Mouse (Mus musculus) CD4-positive, CD25-positive, alpha-beta regulatory T cell, adult 2 months (primary cell): ENCODE data around the gene Bub3.
A peak's percentile ranks its signal among the peaks of the same experiment; 100 is the strongest.

Experiments
- DNase-seq: peaks from one replicate; pipeline ENCODE4 v3.0.0-alpha.2; 2012; ENCODE audit warnings: low read depth, low spot score

Bub3 gene

DNA sequence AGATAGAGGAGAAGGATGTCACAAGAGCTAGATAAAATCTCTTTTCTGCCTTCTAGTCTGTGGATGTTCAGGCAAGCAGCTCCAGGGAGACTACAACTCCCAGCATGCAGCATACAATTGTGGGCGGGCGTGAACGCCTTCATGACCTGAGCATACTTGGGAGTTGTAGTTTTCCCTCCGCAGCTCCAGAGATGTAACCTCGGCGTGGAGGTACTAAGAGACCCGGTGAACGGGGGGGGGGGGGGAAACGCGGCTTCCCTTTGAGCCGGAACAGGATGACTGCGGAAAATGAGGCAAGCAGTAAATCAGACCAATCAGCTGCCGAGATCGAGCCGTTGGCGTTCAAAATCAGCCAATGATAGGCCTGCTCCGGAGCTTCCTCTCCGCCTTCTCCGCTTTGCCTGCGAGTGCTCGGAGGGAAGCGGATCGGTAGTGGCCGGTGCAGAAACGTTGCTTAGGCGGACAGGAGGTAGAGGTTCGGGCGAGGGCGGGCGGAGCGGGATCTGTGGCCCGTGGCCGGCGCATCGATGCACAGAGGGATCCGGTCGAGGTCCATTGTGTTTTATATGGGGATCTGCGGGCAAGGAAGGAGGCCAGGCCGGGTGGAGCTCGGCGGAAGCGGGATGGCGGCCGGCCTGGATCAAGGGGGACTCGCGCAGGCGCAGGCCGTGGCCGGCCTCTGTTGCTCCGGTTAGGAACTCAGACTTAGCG is at the start of gene Bub3:
Bub3 (plus strand) TSS at position 237 of the 711 bp plus-strand sequence.
- peak; percentile 96 for DNase-seq

DNA sequence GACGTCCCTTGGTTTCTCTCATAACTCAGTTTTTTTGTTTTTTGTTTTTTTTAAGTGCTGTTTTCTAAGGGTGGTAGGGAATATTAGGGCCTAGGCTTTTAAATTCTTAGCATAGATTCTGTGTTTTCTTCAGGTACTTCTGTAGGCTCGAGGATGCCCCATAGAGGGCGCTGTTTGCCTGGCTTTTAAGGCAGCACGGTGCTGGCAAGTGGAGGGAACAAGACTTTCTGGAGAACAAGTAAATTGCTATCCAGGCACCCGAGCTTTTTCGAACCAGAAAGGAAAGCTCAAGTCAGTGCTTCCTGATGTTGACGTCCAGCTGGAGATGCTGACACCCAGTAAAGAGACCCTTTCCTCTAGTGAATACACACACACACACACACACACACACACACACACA is 20.0 kb upstream of the Bub3 start:
- peak; percentile 85 for DNase-seq

DNA sequence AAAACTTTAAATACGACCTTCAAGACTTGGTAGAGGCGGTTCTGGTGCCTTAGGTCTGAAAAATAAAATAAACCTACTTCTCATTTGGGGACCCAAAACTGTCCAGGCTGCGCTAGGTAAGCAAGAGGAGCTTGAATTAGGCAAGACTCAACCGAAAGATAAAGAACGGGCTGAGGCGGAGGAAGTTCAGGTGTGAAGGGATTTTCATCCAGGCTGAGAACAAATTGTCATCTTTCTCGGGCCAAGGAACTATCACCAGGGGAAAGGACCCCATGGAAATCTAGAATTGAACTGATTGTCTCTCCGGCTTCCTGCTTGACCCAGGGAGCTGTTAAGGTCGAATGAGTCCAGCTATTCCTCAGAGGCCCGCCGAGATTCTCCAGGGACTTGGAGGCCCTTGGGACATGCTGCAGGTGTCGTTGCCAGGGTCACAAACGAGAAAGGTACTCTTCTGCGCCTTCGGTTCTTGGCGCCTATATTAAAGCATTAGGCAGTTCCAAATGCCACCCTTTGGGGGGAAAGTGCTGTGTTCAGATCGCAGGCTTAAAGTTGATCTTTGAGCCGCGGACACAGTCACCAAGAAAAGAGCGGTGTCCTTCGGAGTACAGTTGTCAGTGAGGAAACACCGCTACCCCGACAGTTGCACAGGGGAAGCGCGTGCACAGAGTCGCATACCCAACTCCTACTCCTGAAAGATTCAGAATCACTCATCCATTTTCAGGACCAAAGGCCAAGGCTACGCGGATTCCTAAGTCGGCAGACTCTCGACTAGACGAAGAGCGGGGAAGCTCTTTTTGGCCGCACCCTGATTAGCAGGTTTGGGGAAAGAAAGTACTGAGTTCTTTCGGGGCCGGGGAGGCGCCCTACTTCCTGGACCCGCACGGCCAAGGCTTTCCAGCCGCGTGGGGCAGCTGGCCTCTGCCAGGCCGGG is 18.6 kb upstream of the Bub3 start:
- DNase-seq = no peak

DNA sequence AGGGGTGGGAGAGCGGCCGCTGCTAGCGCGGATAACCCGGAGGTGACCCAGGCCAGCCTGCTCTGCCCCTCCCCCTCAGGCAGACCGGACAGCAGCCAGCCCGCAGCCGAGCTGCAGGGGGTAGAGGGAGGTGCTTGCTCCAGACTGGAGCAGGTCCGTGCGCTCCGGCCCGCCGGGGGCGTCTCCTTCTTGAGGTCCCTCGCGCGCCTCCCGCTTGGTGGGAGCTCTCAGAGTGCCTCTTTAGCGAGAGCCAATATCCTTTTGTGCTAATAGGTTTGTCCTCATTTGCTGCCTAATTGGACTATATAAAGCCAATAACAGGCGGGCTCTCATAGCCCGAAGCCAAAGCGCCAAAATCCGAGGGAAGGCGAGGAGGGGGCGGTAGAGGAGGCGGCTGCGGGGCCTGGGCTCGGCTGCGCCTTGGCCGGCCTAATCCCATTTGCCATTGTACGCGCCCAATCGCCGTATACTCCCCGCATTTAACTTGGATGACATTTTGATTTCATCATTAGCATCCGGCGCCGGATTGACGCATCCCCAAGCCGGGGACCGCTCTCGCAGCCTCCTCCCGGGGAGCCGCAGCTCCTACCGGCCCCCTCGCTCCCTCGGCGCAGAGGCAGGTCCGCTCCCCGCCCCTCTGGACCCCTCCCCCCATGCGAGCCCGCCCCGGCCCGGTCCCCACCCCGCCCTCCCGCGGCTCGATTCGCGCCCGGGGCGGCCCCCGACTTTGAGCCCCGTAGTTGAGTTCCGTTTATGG is 17.7 kb upstream of the Bub3 start, which contains the start of gene Hmx3:
Hmx3 (plus strand) TSS at position 753 of the 757 bp plus-strand sequence.
- peak; percentile 41 for DNase-seq

DNA sequence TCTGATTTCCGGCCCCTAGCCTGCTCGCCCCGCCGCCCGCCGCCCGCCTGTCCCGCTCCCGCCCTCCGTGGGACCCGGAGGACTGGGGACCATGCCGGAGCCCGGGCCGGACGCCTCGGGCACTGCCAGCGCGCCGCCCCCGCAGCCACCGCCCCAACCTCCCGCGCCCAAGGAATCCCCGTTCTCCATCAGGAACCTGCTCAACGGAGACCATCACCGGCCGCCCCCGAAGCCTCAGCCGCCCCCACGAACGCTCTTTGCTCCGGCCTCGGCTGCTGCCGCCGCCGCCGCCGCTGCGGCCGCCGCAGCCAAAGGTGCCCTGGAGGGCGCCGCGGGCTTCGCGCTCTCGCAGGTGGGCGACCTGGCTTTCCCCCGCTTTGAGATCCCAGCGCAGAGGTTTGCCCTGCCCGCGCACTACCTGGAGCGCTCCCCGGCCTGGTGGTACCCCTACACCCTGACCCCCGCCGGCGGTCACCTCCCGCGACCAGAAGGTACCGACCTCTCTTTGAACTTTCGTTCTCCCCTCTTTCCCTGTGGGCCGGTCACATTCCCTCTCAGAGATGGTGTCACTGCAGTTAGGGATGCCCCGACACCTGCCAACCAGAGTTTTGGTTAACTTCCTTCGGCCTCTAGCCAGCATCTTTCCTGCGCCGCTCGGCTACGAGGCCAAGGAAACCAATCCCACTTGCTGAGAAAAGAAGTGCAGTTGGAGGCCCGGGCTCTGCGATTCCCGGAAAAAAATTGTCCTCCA is 17.0 kb upstream of the Bub3 start:
- DNase-seq = no peak

DNA sequence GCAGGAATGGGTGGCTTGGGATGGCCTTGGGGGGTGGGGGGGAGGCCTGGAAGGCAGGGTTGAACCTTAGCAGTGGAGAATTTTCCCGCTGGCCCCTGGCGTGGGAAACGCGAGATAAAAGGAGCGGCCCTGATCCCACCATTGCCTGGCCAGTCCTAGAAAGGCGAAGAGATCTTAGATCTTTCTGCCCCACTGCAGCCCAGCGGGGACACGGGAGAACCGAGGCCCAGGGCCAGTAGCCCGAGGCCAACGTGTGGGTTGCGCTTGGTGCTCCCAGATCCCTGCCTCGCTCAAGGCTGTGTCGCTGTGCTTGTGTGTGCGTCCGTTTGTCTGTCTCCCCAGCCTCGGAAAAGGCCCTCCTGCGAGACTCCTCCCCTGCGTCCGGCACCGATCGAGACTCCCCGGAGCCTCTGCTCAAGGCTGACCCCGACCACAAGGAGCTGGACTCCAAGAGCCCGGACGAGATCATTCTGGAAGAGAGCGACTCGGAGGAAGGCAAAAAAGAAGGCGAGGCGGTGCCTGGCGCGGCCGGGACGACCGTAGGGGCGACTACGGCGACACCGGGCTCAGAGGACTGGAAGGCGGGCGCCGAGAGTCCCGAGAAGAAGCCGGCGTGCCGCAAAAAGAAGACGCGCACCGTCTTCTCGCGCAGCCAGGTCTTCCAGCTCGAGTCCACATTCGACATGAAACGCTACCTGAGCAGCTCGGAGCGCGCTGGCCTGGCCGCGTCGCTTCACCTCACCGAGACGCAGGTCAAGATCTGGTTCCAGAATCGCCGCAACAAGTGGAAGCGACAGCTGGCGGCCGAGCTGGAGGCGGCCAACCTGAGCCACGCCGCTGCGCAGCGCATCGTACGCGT is 16.2 kb upstream of the Bub3 start:
- peak; percentile 37 for DNase-seq

DNA sequence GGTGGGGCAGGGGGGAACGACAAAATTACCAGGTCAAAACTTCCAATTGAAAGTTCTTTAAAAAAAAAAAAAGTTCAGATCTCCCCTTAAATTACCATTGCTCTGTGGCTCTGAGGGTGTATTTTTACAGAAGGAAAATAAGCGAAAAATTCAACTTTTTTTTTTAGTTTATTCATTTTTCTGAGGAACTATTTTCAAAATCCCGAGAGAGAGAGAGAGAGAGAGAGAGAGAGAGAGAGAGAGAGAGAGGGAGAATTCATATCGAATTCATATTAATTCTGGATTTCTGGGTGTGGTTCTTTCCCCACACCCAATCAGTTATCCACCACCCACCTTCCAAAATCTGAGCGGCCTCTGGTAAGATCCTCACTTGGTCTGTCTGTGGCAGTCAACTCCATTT is 15.2 kb upstream of the Bub3 start:
- DNase-seq = no peak

DNA sequence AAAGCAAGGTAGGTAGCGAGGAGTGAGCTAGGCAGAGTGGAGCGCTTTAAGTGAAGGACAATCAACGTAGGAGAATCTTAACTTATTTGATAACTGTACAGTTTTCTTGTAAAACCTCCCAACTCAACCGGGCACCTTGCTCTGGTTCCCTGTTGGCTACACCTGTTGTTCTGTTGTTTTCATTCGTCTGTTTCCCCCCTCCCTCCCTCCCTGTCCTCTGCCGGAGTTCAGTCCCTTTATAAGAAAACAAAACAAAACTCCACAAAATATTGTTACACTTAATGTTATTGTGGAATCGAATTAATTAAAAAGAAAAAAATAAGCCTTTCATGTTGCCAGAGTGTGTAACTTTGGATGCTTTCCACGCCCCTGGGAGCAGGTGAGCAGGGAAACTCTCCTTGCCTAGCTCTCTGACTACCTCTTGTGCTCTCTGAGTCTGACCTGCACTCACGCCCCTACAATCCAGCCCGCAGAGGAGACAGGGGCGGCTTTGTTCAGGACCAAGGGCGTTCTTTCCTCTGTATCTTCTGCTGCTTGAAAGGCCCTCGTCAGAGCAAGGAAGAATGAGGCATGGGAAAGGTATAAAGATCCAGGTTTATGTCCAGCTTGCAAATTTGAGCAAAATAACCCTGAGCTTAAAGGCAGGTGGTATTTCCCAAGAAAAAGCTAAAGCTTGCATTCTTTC is 14.2 kb upstream of the Bub3 start:
- no peak for DNase-seq

DNA sequence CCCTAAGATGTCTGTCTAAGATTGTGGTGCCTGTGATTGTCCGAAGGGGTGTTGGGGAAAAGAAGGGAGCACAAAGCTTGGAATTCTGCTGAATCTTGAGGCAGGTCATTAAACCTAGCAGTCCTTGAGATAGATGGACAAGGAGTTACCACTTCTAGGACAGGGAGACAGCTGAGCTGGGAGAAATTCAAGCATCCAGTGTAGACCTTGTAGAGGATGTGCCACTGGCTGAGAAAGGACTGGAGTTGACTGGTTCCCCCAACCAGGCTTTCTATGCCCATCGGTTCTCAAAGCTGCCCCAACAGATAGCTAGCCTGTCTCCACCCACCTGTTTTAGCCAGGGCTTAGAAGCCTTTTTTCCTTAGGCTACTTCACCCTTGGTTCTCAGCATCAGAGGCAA is 13.6 kb upstream of the Bub3 start:
- no peak for DNase-seq

DNA sequence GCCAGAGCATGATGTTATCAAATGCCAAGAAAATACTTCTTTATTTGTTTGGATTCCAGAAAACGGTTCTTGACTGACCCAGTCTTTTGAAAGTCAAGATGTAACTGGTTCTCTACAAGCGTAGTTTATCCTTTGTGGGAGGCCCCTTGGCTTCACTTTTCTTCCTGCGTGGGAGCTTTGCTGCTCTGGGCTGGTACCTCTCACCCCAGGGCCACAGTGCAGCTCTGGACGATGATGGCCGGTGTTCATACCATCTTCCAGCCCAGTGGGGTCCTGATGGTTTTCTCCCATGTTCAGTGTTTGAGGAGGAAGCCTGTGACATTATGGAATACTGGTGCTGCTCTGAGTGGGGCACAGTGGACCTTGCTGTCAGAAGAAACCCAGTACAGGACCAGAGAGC is 12.5 kb upstream of the Bub3 start:
- no peak for DNase-seq

DNA sequence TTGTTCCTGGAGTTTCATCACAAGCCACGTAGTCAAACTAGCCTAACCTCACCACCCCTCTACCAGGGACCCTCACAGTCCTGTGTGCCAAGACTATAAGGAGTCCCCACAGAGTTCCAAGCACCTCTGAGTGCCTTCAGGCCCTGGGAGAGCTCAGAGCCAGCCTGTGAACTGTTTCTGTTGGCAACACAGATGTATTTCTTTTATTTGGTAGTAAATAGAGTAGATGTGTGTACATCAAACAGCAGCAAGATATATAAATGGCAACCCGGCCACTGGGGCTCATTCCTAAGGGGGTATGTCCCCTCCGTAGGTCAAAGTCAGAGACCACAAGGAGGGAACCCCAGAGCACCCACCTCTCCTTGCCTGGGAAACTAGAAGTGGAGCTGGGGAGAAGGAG is 11.5 kb upstream of the Bub3 start, which contains the start of gene Hmx2:
Hmx2 (plus strand) TSS at position 301 of the 400 bp plus-strand sequence.
- no peak for DNase-seq

DNA sequence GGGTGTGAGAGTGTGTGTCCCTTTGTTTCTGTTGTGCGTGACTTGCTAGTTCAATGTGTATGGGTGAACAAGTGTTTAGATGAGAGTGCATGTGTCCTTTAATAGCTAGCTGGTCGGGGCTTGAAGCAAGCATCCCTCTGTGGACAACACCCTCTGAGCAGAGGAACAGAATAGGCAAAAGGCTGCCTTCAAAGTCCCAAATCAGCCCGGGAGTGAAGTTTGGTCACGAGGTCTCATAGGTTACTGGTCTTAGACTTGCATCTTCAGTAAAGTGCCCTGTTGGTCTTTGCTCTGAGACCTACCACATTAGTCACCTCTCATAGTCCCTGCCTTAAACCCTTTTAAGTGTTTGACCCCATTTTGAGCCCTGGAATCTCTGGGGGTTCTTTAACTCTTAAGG is 8.6 kb upstream of the Bub3 start:
- no peak for DNase-seq

DNA sequence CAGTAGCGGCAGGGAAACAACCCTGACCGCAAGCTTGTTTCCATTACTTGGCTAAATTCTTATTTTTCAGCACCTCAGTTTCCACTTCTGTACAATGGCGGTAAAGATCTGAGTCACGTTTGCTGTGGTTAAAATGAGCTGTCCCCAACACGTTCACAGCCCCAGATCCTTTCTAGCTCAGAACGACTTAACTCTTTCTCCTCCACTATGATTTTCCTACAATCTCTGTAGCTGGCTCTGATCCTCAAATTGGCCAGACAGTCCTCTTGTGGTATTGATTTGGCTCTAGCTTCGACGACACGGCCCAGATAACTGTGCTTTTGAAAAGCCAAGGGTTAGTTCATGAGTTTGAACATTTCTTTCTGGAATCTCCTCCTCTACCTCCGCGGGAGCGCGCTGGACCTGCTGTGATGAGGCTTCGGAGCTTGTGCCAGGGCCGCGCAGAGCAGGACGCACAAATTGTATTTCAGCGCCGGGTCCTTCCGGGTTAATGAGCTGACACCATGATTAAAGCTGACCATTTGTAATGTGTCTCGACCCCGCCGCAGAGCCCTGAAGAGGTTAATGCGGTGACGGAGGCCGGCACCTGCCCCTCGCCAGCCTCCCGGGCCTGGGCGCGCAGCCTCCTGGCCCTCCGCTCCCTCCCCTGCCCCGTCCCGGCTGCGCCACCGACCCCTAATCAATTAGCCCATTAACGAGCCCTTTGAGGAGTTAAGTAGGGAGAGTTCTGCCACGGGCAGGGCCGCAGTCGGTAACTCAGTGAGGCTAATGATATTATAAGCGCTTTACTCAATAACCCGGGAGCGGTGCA is 7.9 kb upstream of the Bub3 start:
- no peak for DNase-seq

DNA sequence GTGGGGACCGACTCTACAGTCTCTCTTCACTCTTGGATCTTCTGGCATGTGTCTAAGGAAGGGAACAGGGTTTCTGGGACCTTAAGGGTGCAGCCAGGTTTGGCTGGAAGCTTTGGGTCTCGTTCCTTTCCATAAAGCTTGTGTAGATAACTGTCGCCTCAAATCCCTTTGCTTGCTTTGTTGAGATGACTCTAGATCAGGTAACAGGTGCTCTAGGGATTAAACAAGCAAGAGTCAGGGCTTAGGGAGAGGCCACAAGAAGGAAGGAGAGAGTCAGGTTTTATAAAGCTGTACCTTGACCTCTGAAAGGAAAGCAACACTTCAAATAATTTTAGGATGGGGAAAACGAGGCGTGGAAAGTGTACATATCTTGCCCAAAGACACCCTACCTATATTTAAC is 7.2 kb upstream of the Bub3 start:
- no peak for DNase-seq

DNA sequence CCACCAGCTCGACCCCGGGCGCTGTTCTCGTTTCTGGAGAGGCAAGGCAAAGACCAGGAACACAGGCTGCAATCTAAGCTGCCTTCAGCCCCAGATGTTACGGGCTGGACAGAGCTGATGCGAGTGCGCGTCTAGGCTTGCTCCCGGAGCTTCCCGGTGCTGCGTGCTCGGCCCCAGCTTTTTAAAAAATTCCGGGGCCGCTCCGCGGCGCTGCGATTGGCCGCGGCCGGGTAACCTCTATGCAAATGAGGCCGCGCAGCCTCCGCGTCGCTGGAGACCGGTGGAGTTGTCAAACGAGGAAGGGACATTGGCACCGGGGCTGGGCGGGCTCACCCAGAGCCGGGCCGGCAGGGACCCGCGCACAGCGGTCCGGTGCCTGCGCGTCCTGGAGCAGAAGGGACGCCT is 6.2 kb upstream of the Bub3 start:
- peak; percentile 59 for DNase-seq

DNA sequence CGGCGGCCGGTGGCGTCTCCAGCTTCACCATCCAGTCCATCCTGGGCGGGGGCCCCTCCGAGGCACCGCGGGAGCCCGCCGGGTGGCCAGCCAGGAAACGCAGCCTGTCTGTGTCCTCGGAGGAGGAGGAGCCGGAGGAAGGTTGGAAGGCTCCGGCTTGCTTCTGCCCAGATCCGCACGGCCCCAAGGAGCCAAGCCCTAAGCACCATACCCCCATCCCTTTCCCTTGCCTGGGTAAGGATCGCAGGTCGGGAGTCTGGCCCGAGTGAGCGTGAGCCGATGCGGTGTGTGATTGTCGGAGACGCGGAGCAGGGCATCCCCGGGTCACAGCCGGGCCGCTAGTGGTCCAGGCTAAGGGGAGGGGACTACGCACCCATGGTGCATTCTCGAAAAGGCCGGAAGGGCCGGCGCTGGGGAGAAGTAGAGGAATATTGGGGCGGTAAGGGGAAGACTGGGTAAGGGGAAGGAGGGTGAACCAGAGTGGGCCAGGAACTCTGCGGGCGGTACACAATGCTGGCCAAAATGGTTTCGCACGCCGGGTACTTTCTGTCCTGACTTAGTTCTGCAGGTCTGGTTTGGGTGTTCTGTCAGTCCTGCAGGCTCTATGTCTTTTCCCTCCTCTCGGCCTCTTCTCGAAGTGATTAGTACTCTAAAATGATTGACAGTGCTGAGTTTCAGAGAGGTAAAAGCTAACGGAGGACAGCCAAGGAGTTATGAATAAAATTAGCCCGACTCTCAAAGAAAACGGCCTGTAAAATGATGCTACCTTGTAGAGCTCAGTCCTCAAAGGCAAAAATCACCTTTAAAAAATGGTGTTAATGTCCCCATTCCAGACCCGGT is 5.5 kb upstream of the Bub3 start:
- peak; percentile 23 for DNase-seq

DNA sequence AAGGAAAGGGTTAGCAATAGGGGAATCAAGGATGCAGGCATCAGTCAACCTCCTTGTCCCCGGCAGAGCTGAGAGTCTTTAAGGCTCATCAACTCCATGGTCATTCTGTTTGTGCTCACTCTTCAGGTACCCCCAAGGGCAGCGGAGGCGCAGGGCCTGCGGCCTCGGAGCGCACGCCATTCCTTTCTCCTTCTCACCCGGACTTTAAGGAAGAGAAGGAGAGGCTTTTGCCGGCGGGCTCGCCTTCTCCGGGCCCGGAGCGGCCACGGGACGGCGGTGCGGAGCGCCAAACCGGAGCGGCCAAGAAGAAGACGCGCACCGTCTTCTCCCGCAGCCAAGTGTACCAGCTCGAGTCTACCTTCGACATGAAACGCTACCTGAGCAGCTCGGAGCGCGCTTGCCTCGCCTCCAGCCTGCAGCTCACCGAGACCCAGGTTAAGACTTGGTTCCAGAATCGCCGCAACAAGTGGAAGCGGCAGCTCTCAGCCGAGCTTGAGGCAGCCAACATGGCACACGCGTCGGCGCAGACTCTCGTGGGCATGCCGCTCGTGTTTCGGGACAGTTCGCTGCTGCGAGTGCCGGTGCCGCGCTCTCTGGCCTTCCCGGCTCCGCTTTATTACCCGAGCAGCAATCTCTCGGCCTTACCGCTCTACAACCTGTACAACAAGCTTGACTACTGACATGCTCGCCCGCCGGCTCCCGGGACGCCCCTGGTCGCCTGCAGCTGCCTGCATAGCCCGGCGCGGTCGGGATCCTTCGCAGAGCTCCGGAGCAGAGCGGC is 4.5 kb upstream of the Bub3 start:
- peak; percentile 56 for DNase-seq
